Comparison of ENCODE assay signal across 11 mouse cellular contexts in genomic region chr2:27666719-27667118, GRCm38 (mm10). TPM values are rescaled to one million over a fixed set of nuclear protein-coding genes. Genes with fewer than 3 reads are reported as not detected.
DNase-seq lines count a peak whose midpoint lies in the region; ATAC-seq lines count a peak whose summit lies in the region.
"Had no signal": no experiment of that assay in that cellular context is flagged by ENCODE, and none has a peak within 500 bp of the region (broad histone marks: within the 10 kb centered on the region; RNA-seq: fewer than 3 reads in every experiment).

No protein-coding gene starts in this region.

- 52% methylated on average over 4 of the region's 4 CpGs for WGBS in kidney, embryonic 16.5 days
- 28% methylated on average over 4 of the region's 4 CpGs for WGBS in hindbrain, embryonic 14.5 days

- H3K27me3 ChIP-seq in kidney, embryonic 16.5 days (ENCODE audit: insufficient read depth, low read length): no peaks in the 10 kb centered on the region
- H3K27me3 ChIP-seq in hindbrain, embryonic 14.5 days (ENCODE audit: control insufficient read depth, insufficient read depth, low read length): no peaks in the 10 kb centered on the region

- H3K36me3 ChIP-seq in kidney, embryonic 16.5 days (ENCODE audit: insufficient read depth, low read length): no peaks in the 10 kb centered on the region
- H3K36me3 ChIP-seq in hindbrain, embryonic 14.5 days (replicated peaks; ENCODE audit: control insufficient read depth, insufficient read depth): no peaks in the 10 kb centered on the region

- H3K9me3 ChIP-seq in kidney, embryonic 16.5 days (ENCODE audit: low read length): no peaks in the 10 kb centered on the region
- no peaks in the 10 kb centered on the region for H3K9me3 ChIP-seq in hindbrain, embryonic 14.5 days (ENCODE audit: control insufficient read depth, low read length)

- no peak overlapping the region for H3K4me2 ChIP-seq in kidney, embryonic 16.5 days (replicated peaks; ENCODE audit: low read depth, low read length)
- no peak overlapping the region for H3K4me2 ChIP-seq in hindbrain, embryonic 14.5 days (replicated peaks)

- H3K9ac ChIP-seq in kidney, embryonic 16.5 days (replicated peaks; ENCODE audit: low read length): no peak overlapping the region
- H3K9ac ChIP-seq in hindbrain, embryonic 14.5 days: no peak overlapping the region

- H3K4me1 ChIP-seq in kidney, embryonic 16.5 days (ENCODE audit: insufficient read depth, low read length): peaks cover 13% of the 10 kb centered on the region
- peaks cover 8% of the 10 kb centered on the region for H3K4me1 ChIP-seq in hindbrain, embryonic 14.5 days (replicated peaks; ENCODE audit: control insufficient read depth, insufficient read depth, low read length)

- no peak for ATAC-seq in kidney, embryonic 16.5 days (ENCODE audit: low FRiP score, low TSS enrichment)
- no peak for ATAC-seq in hindbrain, embryonic 14.5 days (ENCODE audit: low FRiP score)

- H3K4me3 ChIP-seq in kidney, embryonic 16.5 days (ENCODE audit: low read length): no peak overlapping the region
- no peak overlapping the region for H3K4me3 ChIP-seq in hindbrain, embryonic 14.5 days (replicated peaks; ENCODE audit: low read length)

- DNase-seq in kidney, postnatal 4 days: peak; percentile 41 to 49
- peak; percentile 47 for DNase-seq in adipocyte (ENCODE audit: low spot score)
- DNase-seq in hindbrain, embryonic 14.5 days (ENCODE audit: low spot score): no peak
- DNase-seq in retina, embryonic 14.5 days (ENCODE audit: low spot score): peak; percentile 46
- DNase-seq in heart, adult 18-20 months: no peak
- DNase-seq in frontal cortex, adult 2 months (ENCODE audit: extremely low spot score in 1 of 2, low spot score in 1 of 2): no peak
- DNase-seq: adrenal gland, postnatal 36 days; cerebellum, adult 11 months; heart, postnatal 14 days; layer of hippocampus, postnatal 36 days had no signal

- H3K27ac ChIP-seq in kidney, embryonic 16.5 days (ENCODE audit: low read length): no peak overlapping the region
- 0 out of 2 replicates have a peak overlapping the region, but pooled peaks have one; percentile 12 for H3K27ac ChIP-seq in hindbrain, embryonic 14.5 days

RNA-seq across cellular contexts. Expression of gene Rxra, which starts 9.5 kb away (rescaled TPM):
- polyA plus RNA-seq in kidney, embryonic 16.5 days (2015; fragmentation: Nextera tagmentation; extraction: Ambion mirVana): 11.0 and 11.6 TPM in 2 replicates
- 2.4 and 2.7 TPM in 2 replicates for polyA plus RNA-seq in hindbrain, embryonic 14.5 days (2014; fragmentation: Nextera tagmentation; extraction: Ambion mirVana)
- 10 to 100 TPM; 51.3 to 52.4 TPM for total RNA-seq in heart, adult 18-20 months (2021)
- 12.3 and 16.0 TPM in 2 replicates for polyA plus RNA-seq in frontal cortex, adult 2 months (2012; rRNA removed)

Comparison
In these comparisons a context has a peak if more than half of its experiments do, and no peak if none do; other contexts are left out.
1. DNase-seq: peak in kidney, postnatal 4 days (2 of 2), adipocyte (single experiment) and retina, embryonic 14.5 days (single experiment); none in hindbrain, embryonic 14.5 days (single experiment), heart, adult 18-20 months (0 of 2) and frontal cortex, adult 2 months (0 of 2).